Mouse (Mus musculus) myocyte (in vitro differentiated cells): ENCODE data around the gene Pdlim5.

Experiments used
- CEBPB ChIP-seq: IDR thresholded peaks from 2 replicates; pipeline ENCODE4 v1.6.1; 2011; ENCODE audit warnings: mild to moderate bottlenecking, moderate library complexity; ENCODE audit not compliant: poor library complexity, insufficient read depth, severe bottlenecking
- E2F4 ChIP-seq: IDR thresholded peaks from one replicate; pipeline ENCODE4 v1.6.1; 2011; ENCODE audit warnings: mild to moderate bottlenecking, control low read depth, moderate library complexity; ENCODE audit not compliant: insufficient read depth
- MYOG ChIP-seq, 3 experiments: IDR thresholded peaks; one replicate each; pipeline ENCODE4 v1.6.1; 2011; ENCODE audit warnings: control low read depth in 2 of 3, low read depth in 2 of 3, mild to moderate bottlenecking in 2 of 3; ENCODE audit not compliant: insufficient read length in 2 of 3, control insufficient read depth in 1 of 3, insufficient read depth in 1 of 3
- POLR2A ChIP-seq: IDR thresholded peaks from one replicate; pipeline ENCODE4 v1.6.1; 2011; ENCODE audit warnings: low read depth, mild to moderate bottlenecking, control low read depth, moderate library complexity; ENCODE audit not compliant: insufficient read length
- POLR2AphosphoS2 ChIP-seq: IDR thresholded peaks from one replicate; pipeline ENCODE4 v1.6.1; 2011; ENCODE audit warnings: low read depth, control low read depth; ENCODE audit not compliant: insufficient read length

- TF ChIP-seq POLR2A: no peak
- TF ChIP-seq CEBPB: no peak
- TF ChIP-seq E2F4: no peak
- TF ChIP-seq POLR2AphosphoS2: no peak
- no peak for TF ChIP-seq MYOG (IDR thresholded peaks at IDR 0.05; ENCODE audit: control insufficient read depth in 1 of 3, insufficient read depth in 1 of 3, insufficient read length in 2 of 3, low read depth in 2 of 3)
Observed at GRCm38 (mm10) chr3:142434127-142434785, 38.8 kb upstream of the Pdlim5 start.
